ENCODE assay signal across 17 mouse cellular contexts in the genomic region with DNA sequence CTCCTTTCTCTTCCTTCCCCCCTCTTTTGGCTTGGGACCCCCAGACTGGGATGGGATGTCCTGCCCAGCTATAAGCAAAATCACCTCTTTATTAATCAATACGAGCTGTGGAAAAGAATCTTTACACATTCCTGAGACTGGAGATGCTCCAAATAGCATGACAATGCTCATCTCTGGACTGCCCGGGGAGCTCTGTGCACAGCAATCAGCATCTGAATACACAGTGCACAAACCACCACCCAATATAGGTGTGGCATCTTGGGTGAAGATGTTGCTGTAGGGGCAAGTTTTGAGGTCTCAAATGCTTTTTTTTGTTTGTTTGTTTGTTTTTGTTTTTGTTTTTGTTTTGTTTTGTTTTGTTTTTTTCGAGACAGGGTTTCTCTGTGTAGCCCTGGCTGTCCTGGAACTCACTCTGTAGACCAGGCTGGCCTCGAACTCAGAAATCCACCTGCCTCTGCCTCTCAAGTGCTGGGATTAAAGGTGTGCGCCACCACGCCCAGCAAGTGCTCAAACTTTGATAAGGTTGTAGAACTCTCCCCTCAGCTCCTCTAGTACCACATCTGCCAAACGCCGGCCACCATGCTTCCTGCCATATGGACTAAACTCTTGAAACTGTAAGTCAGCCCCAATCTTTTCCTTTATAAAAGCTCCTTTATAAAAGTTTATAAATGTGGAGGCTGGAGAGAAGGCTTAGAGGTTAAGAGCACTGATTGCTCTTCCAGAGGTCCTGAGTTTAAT. TPM values are rescaled to one million over a fixed set of nuclear protein-coding genes. Genes with fewer than 3 reads are reported as not detected.
"Had no signal": no experiment of that assay in that cellular context is flagged by ENCODE, and none has a peak within 500 bp of the region (broad histone marks: within the 10 kb centered on the region; RNA-seq: fewer than 3 reads in every experiment).

No protein-coding gene starts in this region.

RNA-seq across cellular contexts. Expression of gene Glod5, which starts 32.9 kb away (rescaled TPM):
- total RNA-seq: heart, postnatal 10 days; heart, postnatal 14 days; heart, postnatal 25 days; heart, postnatal 36 days; heart, postnatal 4 days; hematopoietic stem cell, adult 5-6 weeks; hindbrain, postnatal 0 days; layer of hippocampus, adult 8-10 months; layer of hippocampus, postnatal 14 days had no signal
- polyA plus RNA-seq: heart, embryonic 14.5 days; hindbrain, embryonic 10.5 days; hindbrain, embryonic 11.5 days; hindbrain, embryonic 12.5 days; inflammation-experienced regulatory T-cells, adult 6 months; intestine, embryonic 14.5 days; kidney, embryonic 14.5 days; kidney, embryonic 15.5 days had no signal

RNA-seq across cellular contexts. Expression of gene Was, which starts 39.1 kb away (rescaled TPM):
- polyA plus RNA-seq: hindbrain, embryonic 12.5 days had no signal
